Mouse (Mus musculus): ENCODE measurements around the gene Eid3.

The Eid3 gene

DNA sequence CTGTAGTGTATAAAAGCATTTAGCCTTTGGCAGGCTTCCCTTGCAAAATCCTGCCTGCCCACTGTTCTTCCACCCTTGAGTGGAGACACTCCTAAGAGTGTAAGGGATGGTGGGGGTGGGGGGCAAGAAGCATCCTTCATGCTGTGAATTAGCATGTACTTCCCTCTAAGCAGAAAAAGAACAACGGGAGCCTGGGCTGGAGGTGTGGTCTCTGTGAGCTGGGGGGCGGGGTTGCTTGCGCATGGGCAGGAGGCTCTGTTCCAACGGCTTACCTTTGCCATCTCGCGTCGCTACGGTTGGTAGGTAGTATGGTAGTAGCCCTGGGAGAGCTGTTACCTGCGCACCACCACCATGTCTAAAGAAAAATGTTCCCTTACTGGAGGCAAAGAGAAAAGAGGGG, at the start of gene Eid3:
Eid3 (plus strand) TSS at position 271 of the 400 bp plus-strand sequence.
- in situ Hi-C loops (cut with MboI, MseI), result no loop called here

DNA sequence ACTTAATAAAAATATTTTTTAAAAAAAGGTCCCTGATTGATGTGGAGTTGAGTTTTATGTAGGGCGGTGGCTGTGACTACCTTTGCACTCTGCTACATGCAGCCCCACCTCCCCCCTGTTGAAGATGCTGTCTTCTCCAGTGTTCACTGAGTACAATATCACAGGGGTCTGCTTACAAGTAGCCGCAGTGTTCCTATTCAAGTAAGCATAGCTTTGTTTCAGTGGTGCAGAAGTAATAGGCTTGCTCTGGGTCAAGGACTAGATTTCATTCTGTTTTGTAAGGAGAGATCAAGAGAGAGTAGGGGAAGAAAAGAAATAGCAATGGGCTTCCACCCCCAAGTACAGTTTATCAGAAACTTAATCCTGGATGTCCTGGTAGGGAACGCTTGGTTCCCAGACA, 48.9 kb upstream of the Eid3 start:
- in situ Hi-C loops (cut with MboI, MseI), result loop anchor here (5.0 kb wide), 1 partner anchor 40 kb away; no protein-coding TSS in a partner anchor

DNA sequence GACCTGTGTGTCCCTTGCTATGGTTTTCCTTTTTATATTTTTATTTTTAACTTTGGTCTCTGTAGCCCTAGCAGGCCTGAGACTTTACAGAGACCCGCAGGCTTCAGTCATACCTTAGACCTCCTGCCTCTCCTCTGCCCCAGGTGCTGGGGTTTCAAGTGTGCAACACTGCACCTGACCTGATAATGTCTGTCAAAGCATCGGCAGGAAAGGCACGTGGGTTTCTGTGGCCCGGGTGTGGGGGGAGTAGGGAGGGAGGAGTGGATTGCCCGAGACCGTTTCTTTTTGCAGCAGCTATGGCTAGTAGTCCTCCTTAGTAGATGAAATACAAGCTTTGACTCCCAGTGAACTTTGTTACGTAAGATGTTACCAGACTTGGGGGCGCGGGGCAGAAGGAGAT, 48.5 kb upstream of the Eid3 start:
- in situ Hi-C loops (cut with MboI, MseI), result loop anchor here (5.0 kb wide), 1 partner anchor 39 kb away; no protein-coding TSS in a partner anchor

DNA sequence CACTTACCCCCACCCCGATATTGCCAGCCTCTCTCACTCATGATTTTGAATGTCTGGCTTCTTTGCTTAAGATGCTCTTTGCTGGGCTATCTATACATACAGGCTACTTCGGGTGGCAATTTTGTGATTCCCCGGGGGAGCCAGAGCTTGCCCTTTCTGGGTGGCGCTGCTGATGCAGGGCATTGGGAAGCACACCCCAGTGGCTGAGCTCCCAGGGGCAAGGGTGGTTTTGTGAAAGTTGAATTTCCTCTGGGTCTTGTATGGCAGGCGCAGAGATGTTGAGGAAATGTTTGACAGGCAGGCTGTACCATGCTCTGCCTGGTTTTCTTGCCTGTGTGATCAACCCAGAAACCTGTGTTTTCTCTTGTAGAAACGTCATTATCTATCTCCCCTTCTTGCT, 47.8 kb upstream of the Eid3 start:
- in situ Hi-C loops (cut with MboI, MseI), result loop anchor here (5.0 kb wide), 1 partner anchor 39 kb away; no protein-coding TSS in a partner anchor

DNA sequence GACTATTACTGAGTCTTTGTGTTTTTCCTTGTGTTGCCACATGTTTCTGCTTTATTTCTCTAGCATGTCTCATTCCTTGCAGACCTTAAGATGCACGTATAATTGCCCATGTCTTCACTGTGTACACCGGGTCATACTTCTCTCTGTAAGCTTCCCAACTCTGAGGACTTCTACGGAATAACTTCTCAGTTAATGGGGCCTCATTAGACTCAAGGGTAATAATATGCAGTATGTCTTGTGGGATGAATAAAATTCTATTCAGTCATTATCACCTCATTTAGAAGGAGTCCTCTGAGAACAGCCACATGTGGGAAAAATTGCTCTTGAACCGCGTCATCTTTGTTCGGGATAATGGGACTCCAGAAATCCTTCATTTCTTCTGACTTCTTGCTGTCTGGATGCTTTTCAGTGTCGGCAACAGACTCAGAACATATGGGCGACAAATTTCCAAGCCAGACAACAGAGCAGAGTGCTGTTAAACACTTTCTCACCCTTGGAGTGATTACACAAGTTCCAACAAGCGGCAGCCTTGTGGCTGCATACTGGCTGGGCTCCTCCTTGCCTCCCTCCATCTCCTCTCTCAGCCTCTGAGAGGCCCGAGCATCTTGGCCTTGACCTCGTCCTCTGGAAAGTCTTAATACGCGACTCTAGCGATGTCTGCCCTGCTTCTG, 43.2 kb upstream of the Eid3 start:
- in situ Hi-C loops (cut with MboI, MseI), result no loop called here

DNA sequence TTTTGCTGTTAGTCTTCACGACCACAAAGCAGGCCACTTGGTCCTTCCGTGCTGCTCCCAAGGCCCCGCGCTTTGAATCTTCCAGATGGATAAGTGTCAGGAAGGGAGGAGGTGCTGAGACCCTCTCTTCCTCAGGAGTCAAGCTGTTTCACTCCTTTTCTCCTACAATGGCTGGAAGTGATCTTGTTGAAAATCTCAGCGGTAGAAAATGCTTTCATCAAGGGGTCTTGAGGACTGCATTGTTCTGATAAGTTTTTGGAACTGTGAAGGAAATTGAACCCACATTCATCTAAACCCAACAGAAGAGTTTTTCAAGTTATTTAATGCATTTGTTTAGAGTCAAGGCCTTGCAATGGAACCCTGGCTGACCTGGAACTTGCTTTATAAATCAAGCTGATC, 42.6 kb upstream of the Eid3 start:
- in situ Hi-C loops (cut with MboI, MseI), result no loop called here

DNA sequence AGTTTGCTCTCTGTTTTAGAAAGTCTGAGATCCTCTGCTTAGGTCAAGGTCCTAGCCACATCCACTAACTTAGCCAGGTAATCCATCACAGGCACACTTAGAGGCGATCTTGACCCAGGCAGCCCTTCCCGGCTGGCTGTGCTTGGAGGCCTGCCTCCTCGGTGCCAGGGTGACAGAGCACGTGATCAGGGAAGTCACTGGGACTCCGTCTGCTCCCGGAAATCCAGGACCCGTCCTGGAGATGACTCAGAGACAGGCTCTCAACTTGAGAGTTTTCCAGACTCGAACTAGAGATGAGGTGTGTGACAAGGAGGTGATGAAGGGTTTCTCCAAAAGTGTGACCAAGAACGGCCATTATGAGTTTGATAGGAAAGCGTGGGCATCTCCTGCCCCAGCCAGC, 41.9 kb upstream of the Eid3 start:
- in situ Hi-C loops (cut with MboI, MseI), result no loop called here

DNA sequence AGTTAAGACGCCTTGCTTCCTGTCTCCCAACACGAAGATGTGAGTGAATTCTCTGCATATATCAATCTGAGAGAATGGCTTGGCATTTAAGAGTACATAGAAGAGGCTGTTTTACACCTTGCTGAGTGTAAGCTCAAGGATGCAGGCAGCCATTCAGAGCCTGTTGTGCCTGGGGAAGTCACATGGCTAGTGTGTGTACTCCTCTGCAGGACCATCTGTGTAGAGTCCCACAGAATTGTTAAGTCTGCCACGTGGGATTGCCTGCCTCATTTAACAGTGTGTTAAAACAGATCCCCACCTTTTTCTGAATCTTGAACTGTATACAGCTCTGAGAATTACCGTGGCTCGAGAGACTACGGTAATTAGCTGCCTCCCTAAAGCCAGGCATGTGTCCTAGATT, 39.9 kb upstream of the Eid3 start:
- in situ Hi-C loops (cut with MboI, MseI), result no loop called here

DNA sequence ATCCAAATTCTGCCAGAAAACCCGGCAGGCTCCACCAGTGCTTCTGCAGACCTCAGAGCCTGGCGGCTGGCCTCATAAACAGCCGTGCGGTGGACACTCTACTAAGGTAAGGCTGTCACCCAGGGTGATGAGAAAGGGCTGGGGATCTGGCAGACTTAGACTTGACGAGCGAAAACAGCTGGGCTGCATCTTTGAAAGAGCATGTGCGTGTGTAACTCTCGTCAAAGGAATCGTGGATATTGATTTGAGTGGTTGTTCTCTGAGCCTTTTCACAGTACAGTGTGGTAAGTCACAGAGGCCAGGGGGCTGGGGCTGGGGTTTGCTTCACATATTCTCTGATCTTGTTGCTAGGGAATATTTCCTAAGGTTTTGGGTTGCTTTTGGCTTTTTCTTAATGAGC, 32.5 kb upstream of the Eid3 start, which contains the start of gene Txnrd1:
Txnrd1 (plus strand) TSS at position 26 of the 400 bp plus-strand sequence.
- in situ Hi-C loops (cut with MboI, MseI), result no loop called here

DNA sequence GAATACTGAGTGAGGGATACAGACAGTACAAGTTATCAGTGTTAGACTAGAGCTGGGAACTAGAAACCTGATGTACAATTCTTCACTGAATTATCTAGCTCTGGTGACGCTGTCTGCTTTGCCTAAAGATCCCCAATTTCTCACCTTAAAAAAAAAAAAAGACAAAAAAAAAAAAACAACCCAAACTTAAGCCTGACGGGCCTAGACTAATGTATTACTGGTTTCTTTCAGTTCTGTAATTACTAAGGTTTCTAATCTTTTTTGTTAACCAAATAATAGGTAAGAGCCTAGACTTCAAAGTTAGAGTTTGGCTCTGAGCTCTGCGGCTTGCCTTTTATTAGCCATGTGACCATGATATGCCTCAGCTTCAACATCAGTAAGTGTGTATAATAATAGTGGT, 30.5 kb upstream of the Eid3 start:
- in situ Hi-C loops (cut with MboI, MseI), result no loop called here

DNA sequence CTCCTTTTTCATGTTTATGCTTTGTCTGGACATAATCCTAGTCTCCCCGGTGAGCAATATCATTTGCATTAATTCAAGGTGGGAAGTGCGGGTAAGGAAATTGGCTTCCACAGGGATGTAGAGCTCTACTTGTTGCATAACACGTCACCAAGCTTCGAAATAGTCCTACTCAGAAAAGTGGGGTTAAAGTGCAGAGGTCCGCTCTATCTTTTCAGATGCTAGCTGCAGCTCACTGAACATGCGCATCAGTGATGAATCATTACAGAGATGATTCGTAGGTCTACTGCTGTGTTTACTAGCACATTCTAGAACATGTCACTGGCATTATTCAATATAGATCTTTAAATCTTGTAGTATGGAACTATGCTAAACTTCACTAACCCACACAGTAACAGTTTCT, 28.0 kb upstream of the Eid3 start:
- in situ Hi-C loops (cut with MboI, MseI), result no loop called here

DNA sequence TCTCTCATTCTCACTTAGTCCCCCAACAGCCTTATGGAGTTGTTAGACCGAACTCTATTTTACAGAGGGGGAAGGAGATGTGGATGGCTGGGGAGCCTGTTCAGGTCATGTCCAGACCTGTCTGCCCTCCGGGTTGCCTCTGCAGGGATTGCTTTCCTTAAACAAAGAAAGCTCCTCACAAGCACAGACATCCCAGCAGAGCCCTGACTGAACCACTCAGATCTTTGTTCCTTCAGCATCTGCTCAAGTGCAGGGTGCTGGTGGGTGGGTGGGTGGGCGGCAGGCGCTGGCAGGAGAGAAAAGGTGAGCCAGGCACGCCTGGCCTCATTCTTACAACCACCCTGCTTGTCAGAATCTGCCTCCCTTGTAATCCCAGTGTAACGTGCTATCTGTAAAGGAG, 22.3 kb upstream of the Eid3 start:
- in situ Hi-C loops (cut with MboI, MseI), result no loop called here

DNA sequence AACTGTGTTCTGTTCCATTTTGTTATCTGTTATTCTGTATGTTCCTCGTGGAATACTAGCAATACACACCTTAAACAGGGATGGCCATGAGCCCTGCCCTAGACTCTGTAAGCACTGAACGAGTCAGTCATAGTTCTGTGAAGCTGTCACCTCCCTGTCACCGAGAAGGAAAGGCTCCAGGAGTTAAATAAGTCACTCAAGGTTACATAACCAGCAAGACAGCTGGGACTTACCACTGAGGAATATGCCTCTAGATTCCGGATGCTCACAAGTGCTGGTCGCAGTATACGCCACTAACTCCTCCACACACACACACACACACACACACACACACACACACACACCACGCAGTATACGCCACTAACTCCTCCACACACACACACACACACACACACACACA, 21.7 kb upstream of the Eid3 start:
- in situ Hi-C loops (cut with MboI, MseI), result no loop called here

DNA sequence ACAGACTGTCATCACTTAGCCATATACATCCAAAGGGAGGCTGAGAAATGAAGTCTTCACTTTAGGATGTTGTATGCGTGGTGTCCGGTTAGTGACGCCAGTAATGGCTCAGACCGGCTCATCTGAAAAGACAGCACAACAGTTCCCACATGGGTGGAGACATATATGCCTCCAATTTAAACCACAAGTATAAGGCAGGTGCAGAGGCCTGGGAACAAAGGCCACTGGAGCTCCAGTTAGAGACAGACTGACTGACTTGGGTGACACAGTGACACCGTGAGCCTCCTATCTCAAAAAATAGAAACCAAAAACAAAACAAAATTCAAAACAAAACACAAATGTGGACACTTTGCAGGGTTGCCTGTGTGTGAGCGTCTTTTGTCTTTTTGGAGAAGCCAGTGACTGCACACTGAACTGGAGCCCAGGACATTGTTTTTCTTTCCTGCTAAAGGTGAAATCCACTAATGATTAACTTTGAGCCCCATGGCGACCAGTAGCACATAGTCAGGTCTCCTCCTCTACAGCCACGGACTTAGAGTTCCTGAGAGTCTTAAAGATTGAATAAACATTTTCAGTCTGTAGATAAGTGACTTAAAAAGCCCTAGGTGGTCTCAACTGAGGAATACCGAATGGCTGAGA, 18.5 kb upstream of the Eid3 start:
- in situ Hi-C loops (cut with MboI, MseI), result no loop called here

DNA sequence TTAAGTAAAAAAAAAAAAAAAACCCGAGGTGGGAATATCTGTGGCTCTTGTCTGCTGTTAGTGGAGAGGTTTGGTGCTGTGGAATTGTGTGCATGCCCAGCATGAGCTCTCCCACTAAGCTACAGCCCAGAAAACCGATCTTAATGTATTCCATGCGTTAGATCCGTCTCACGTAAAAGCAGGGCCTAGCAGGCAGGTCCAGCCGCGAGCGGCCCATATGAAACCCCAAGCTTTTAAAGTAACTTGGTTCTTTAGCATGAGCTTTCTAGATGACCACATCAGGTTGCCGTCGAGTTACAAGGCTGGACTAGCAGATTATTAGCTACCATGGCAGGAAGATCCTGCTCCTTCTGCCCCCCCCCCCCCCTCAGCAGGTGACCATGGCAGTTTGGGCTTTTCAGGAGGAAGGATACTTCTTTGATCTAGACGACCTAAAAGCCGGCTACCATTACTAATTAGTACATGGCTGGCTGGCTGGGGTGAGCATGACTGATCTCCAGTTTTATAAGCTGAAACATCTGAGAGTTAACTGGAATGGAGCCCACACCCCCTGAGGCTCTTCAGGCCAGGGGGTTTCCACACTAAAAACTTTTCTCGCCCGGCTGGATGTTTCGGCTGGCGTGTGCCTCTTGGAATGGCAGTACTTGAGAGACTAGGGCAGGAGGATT, 16.6 kb upstream of the Eid3 start:
- in situ Hi-C loops (cut with MboI, MseI), result no loop called here

DNA sequence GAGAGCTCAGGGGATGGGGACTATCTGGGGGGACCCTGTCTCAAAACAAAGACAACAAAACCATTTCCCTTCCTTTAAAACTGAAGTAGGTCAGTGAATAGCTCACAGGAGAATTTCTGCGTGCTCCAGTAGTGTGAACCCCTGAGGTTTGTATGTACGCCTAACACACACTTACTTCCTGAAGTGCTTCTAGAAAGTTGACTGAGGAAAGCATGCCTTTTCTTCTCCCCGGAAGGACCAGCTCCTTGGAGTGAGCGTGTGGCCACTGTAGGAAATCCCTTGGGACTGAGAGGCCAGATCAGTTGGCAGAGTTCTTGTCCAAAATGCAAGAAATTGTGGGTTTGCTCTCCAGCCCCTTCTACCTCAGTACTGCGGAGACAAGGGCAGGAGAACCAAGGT, 16.1 kb upstream of the Eid3 start:
- in situ Hi-C loops (cut with MboI, MseI), result no loop called here

DNA sequence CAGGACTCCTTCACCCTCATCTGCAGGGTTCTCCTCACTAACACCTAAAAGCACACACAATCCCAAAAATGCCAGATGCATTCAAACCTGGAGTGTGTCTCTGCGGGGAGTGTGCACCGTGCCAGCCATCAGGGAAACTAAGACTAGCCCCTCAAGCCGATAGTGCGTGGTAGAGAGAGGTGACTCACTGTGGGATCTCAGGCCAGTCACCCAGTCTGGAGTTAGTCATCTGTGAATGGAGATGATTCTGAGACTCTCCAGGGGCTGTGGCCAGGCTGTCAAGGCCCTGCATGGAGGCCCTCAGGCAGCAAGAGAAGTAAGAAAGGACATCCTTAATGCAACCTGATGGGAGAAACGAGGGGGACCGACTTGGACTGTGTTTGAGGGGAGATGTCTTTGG, 14.7 kb upstream of the Eid3 start:
- in situ Hi-C loops (cut with MboI, MseI), result no loop called here

DNA sequence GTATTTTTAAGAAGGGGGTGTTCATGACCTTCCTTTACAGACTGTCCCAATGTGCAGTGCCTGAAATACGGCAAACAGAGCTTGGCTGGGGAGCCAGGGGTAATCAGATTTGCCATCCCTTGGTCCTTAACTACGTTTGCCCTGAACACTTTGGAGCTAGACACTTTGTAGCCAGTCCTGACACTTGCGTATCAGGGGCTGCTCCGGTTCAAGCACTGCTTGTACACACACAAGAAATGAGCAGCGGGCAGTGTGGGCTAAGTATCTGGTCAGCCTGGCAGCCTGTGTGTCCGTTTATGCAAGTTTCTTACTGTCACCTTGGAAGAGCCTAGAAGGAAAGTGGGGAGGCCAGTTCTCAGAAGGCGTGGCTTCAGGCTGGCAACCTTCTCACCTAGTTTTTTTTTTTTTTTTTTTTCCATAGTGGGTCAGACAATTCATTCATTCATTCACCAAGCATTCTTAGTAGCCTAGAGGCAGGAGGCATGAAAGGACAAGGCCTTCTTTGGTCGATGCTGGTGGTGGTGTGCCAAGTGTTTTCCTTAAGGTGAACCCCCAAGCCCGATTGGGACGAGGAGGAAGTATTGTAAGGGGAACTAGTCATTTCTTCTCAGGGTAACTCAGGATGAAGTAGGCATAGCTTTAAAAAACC, 8.3 kb upstream of the Eid3 start:
- in situ Hi-C loops (cut with MboI, MseI), result loop anchor here (5.0 kb wide), 1 partner anchor 41 kb away; no protein-coding TSS in a partner anchor

DNA sequence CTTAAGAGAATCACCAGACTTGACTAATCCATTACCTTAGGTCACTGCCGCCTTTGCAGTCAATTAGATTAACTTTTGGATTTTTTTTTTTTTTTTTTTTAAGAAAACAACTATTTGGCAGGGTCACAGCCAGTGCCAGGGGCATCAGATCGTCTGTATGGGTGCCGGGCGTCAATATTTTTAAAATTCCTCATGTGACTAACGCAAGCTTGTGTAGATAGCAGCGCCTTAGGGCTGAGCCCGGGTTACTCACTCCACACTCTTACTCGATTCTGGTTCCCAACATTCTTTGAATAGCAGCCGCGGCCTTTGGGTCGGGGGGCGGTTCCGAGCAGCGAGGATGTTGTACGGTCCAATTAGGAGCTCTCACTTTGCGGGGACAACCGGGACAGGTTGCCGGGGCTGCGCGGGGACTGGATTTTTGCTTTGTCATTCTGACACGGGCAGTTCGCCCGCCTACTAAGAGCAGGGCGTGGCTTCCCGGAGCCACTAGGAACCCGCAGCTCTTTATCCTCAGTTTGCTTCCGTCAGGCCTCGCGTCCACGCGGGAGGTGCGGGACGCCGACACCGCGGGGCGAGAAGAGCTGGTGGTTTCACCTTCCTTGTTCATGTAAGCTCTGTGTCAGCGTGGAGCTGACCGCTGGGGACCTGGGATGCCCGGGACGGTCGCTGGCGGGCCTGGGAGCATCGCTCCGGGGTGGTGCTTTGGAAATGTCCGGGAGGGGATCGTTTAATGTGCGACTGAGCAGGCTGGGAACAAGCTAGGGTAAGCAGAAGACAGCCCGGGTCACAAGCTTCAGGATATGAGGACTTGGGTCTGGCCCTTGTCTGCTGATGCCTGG, 7.5 kb upstream of the Eid3 start:
- in situ Hi-C loops (cut with MboI, MseI), result loop anchor here (5.0 kb wide), 1 partner anchor 42 kb away; no protein-coding TSS in a partner anchor

DNA sequence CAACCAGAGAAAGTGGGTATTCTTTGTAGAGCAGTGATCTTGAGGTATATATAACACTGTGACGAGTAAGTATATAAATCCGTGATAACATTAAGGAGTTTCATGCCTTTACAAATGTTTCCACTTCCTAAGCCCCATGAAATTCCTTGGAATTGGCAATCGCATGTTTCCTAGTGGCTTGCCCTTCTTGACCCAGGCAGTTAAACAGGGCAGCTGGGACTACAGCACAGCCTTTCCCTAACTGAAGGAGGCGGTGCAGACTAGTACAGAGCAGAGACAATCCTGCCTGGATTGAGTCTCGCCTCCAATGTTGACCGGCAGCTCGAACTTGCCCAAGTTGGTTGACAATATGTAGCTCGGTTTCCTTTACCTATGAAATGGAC, 6.9 kb upstream of the Eid3 start:
- in situ Hi-C loops (cut with MboI, MseI), result loop anchor here (5.0 kb wide), 1 partner anchor 42 kb away; no protein-coding TSS in a partner anchor
